Mouse (Mus musculus) mature B cell (primary cell): Measurements from ENCODE around the gene Slc39a11.

ENCODE experiments used
- in situ Hi-C: fragments of 300-500 bp; cut with MboI; formaldehyde crosslinking; loops from 2 replicates; pipeline ENCODE4 v1.14.3; 2019

Gene Slc39a11

GRCm38 (mm10) chr11:113632303-113632702 is 17.6 kb downstream of the Slc39a11 start:
- in situ Hi-C loops, result no loop called here

- in situ Hi-C loops, result no loop called here
These were observed 18.0 kb downstream of the Slc39a11 start for GRCm38 (mm10) chr11:113631862-113632261.

GRCm38 (mm10) chr11:113631302-113631701 is 18.6 kb downstream of the Slc39a11 start:
- in situ Hi-C loops, result no loop called here

- in situ Hi-C loops, result no loop called here
These were observed 19.2 kb downstream of the Slc39a11 start for GRCm38 (mm10) chr11:113630642-113631041.

GRCm38 (mm10) chr11:113627785-113628184 is 22.1 kb downstream of the Slc39a11 start:
- in situ Hi-C loops, result no loop called here

GRCm38 (mm10) chr11:113625437-113625836 is 24.4 kb downstream of the Slc39a11 start:
- in situ Hi-C loops, result no loop called here

- in situ Hi-C loops, result loop anchor here (25.0 kb wide), 2 partner anchors 335 to 435 kb away; no protein-coding TSS in a partner anchor
These were observed 27.9 kb downstream of the Slc39a11 start for GRCm38 (mm10) chr11:113622028-113622427.

GRCm38 (mm10) chr11:113621001-113621400 is 28.9 kb downstream of the Slc39a11 start:
- in situ Hi-C loops, result loop anchor here (25.0 kb wide), 2 partner anchors 334 to 434 kb away; no protein-coding TSS in a partner anchor

GRCm38 (mm10) chr11:113619420-113620080 is 30.3 kb downstream of the Slc39a11 start:
- in situ Hi-C loops, result loop anchor here (25.0 kb wide), 2 partner anchors 332 to 432 kb away; no protein-coding TSS in a partner anchor

- in situ Hi-C loops, result loop anchor here (25.0 kb wide), 2 partner anchors 332 to 432 kb away; no protein-coding TSS in a partner anchor
These were observed 31.0 kb downstream of the Slc39a11 start, which contains the start of gene Sstr2 for GRCm38 (mm10) chr11:113618672-113619419. Gene Sstr2, plus strand, starts transcription at chr11:113619342.

GRCm38 (mm10) chr11:113618303-113618671 is 31.6 kb downstream of the Slc39a11 start:
- in situ Hi-C loops, result loop anchor here (25.0 kb wide), 2 partner anchors 331 to 431 kb away; no protein-coding TSS in a partner anchor

- in situ Hi-C loops, result loop anchor here (25.0 kb wide), 2 partner anchors 330 to 430 kb away; no protein-coding TSS in a partner anchor
These were observed 32.6 kb downstream of the Slc39a11 start for GRCm38 (mm10) chr11:113617132-113617911.

- in situ Hi-C loops, result loop anchor here (25.0 kb wide), 2 partner anchors 327 to 427 kb away; no protein-coding TSS in a partner anchor
These were observed 35.4 kb downstream of the Slc39a11 start for GRCm38 (mm10) chr11:113614476-113614875.

- in situ Hi-C loops, result loop anchor here (25.0 kb wide), 2 partner anchors 325 to 425 kb away; no protein-coding TSS in a partner anchor
These were observed 37.9 kb downstream of the Slc39a11 start for GRCm38 (mm10) chr11:113611664-113612611.

- in situ Hi-C loops, result loop anchor here (25.0 kb wide), 2 partner anchors 324 to 424 kb away; no protein-coding TSS in a partner anchor
These were observed 38.7 kb downstream of the Slc39a11 start for GRCm38 (mm10) chr11:113611112-113611646.

- in situ Hi-C loops, result loop anchor here (25.0 kb wide), 2 partner anchors 323 to 423 kb away; no protein-coding TSS in a partner anchor
These were observed 39.6 kb downstream of the Slc39a11 start for GRCm38 (mm10) chr11:113610266-113610665.

- in situ Hi-C loops, result loop anchor here (25.0 kb wide), 2 partner anchors 322 to 422 kb away; no protein-coding TSS in a partner anchor
These were observed 40.3 kb downstream of the Slc39a11 start for GRCm38 (mm10) chr11:113609581-113609980.

GRCm38 (mm10) chr11:113607556-113607955 is 42.3 kb downstream of the Slc39a11 start:
- in situ Hi-C loops, result loop anchor here (25.0 kb wide), 2 partner anchors 320 to 420 kb away; no protein-coding TSS in a partner anchor

GRCm38 (mm10) chr11:113601616-113602343 is 48.1 kb downstream of the Slc39a11 start:
- in situ Hi-C loops, result loop anchor here (25.0 kb wide), 2 partner anchors 314 to 414 kb away; no protein-coding TSS in a partner anchor
